Mouse (Mus musculus) olfactory bulb, adult 2 months (tissue): ENCODE results near the gene Olfr539. TPM values are rescaled to one million over a fixed set of nuclear protein-coding genes. Genes with fewer than 3 reads are reported as not detected.

Experiments
- H3K27ac ChIP-seq: fragments of 200-500 bp; 2 replicates; pipeline ENCODE4 v1.5.1; 2012; ENCODE audit warnings: low read depth, low read length; ENCODE audit not compliant: insufficient read depth
- H3K4me1 ChIP-seq: fragments of 200-500 bp; 2 replicates; pipeline ENCODE4 v1.6.1; 2012; ENCODE audit warnings: low read length; ENCODE audit not compliant: control insufficient read depth, insufficient read depth
- H3K4me3 ChIP-seq: fragments of 200-500 bp; 2 replicates; pipeline ENCODE4 v1.5.1; 2012; ENCODE audit warnings: mild to moderate bottlenecking, low read depth, low read length, moderate library complexity; ENCODE audit not compliant: insufficient read depth
- CTCF ChIP-seq: fragments of 200-500 bp; IDR thresholded peaks from 2 replicates; pipeline ENCODE4 v1.5.1; 2012; ENCODE audit warnings: low read depth, mild to moderate bottlenecking, low read length, moderate library complexity; ENCODE audit not compliant: insufficient read depth
- POLR2A ChIP-seq: fragments of 200-500 bp; IDR thresholded peaks from 2 replicates; pipeline ENCODE4 v1.6.1; 2012; ENCODE audit warnings: mild to moderate bottlenecking, low read depth, low read length, moderate library complexity; ENCODE audit not compliant: insufficient read depth
- whole genome bisulfite sequencing: fragments of 180-500 bp; shearing (Covaris S2); methylation state at CpG from one replicate; pipeline ENCODE4 v1.1.7; 2018; 5-methylcytosine and 5-hydroxymethylcytosine counted together
- polyA plus RNA-seq: library from polyadenylated mRNA; stranded (reverse); fragments of >200 nt; gene quantifications from 2 replicates; pipeline ENCODE4 v1.2.4, GENCODE M21; 2012; ENCODE audit warnings: low replicate concordance; ENCODE audit not compliant: missing spikeins, insufficient read depth, insufficient read length

The Olfr539 gene
- polyA plus RNA-seq, 1 experiment = not detected

- H3K4me1 ChIP-seq = no peaks in the 10 kb centered on the region
- no peak overlapping the region for H3K4me3 ChIP-seq
- no peak overlapping the region for H3K27ac ChIP-seq
- TF ChIP-seq CTCF (no peak), POLR2A (no peak)
- 64% methylated on average over 6 of the region's 6 CpGs for WGBS
Measured at GRCm38 (mm10) chr7:140707536-140708284, 48.0 kb downstream of the Olfr539 start.

- Histone ChIP-seq H3K27ac (no peak overlapping the region), H3K4me1 (no peaks in the 10 kb centered on the region), H3K4me3 (no peak overlapping the region)
- TF ChIP-seq CTCF (no peak), POLR2A (no peak)
- WGBS = 82% methylated on average over 7 of the region's 7 CpGs
Measured at GRCm38 (mm10) chr7:140717155-140718055, 57.7 kb downstream of the Olfr539 start.

GRCm38 (mm10) chr7:140721095-140721494, 61.4 kb downstream of the Olfr539 start:
- Histone ChIP-seq H3K27ac (no peak overlapping the region), H3K4me1 (no peaks in the 10 kb centered on the region), H3K4me3 (no peak overlapping the region)
- WGBS = 73% methylated on average over 6 of the region's 6 CpGs
- TF ChIP-seq POLR2A (no peak), CTCF (no peak)

GRCm38 (mm10) chr7:140725558-140725957, 65.8 kb downstream of the Olfr539 start:
- TF ChIP-seq POLR2A (no peak), CTCF (no peak)
- no peak overlapping the region for H3K27ac ChIP-seq
- H3K4me3 ChIP-seq = no peak overlapping the region
- no peaks in the 10 kb centered on the region for H3K4me1 ChIP-seq

Other genes starting within 250 kb of the Olfr539 start
- gene Olfr532, start 238.3 kb upstream of the Olfr539 start, polyA plus RNA-seq = not detected in 2 replicates
- gene Olfr533, start 196.6 kb upstream of the Olfr539 start, polyA plus RNA-seq = not detected in 2 replicates
- gene Olfr535, start 175.7 kb upstream of the Olfr539 start, polyA plus RNA-seq = not detected in 2 replicates
- gene Olfr536, start 152.5 kb upstream of the Olfr539 start, polyA plus RNA-seq = not detected in 2 replicates
- not detected in 2 replicates for gene Olfr538, start 92.0 kb upstream of the Olfr539 start, polyA plus RNA-seq
- gene Olfr46, start 58.7 kb upstream of the Olfr539 start, polyA plus RNA-seq = not detected in 2 replicates
- gene Olfr61, start 31.0 kb upstream of the Olfr539 start, polyA plus RNA-seq = not detected in 2 replicates
- gene Olfr53, start 13.5 kb upstream of the Olfr539 start, polyA plus RNA-seq = not detected in 2 replicates
- not detected in 2 replicates for gene Olfr45, start 22.0 kb downstream of the Olfr539 start, polyA plus RNA-seq
- not detected in 2 replicates for gene Olfr541, start 37.3 kb downstream of the Olfr539 start, polyA plus RNA-seq
- not detected in 2 replicates for gene Cyp2e1, start 103.8 kb downstream of the Olfr539 start, polyA plus RNA-seq
- not detected in 2 replicates for gene Syce1, start 127.9 kb downstream of the Olfr539 start, polyA plus RNA-seq
- not detected in 2 replicates for gene Zfp941, start 162.2 kb downstream of the Olfr539 start, polyA plus RNA-seq
- not detected in 2 replicates for gene Urah, start 175.1 kb downstream of the Olfr539 start, polyA plus RNA-seq
- gene Scgb1c1, start 185.6 kb downstream of the Olfr539 start, polyA plus RNA-seq = not detected in 2 replicates
- not detected in 2 replicates for gene Odf3, start 187.9 kb downstream of the Olfr539 start, polyA plus RNA-seq
- gene Gm45785, start 196.4 kb downstream of the Olfr539 start, polyA plus RNA-seq = not detected in 2 replicates
- not detected in 2 replicates for gene Ric8a, start 197.0 kb downstream of the Olfr539 start, polyA plus RNA-seq
- gene Bet1l, start 197.6 kb downstream of the Olfr539 start, polyA plus RNA-seq = not detected in 2 replicates
- gene Psmd13, start 222.0 kb downstream of the Olfr539 start, polyA plus RNA-seq = not detected in 2 replicates
- gene Sirt3, start 222.4 kb downstream of the Olfr539 start, polyA plus RNA-seq = not detected in 2 replicates
- not detected in 2 replicates for gene Cox8b, start 240.5 kb downstream of the Olfr539 start, polyA plus RNA-seq